Mouse (Mus musculus): ENCODE results near the gene Spi1. TPM values are rescaled to one million over a fixed set of nuclear protein-coding genes. Genes with fewer than 3 reads are reported as not detected.
A peak's percentile ranks its signal among the peaks of the same experiment; 100 is the strongest.

Gene Spi1
- polyA plus RNA-seq, 1 experiment from 2014 or later, result 1.7 TPM

DNA sequence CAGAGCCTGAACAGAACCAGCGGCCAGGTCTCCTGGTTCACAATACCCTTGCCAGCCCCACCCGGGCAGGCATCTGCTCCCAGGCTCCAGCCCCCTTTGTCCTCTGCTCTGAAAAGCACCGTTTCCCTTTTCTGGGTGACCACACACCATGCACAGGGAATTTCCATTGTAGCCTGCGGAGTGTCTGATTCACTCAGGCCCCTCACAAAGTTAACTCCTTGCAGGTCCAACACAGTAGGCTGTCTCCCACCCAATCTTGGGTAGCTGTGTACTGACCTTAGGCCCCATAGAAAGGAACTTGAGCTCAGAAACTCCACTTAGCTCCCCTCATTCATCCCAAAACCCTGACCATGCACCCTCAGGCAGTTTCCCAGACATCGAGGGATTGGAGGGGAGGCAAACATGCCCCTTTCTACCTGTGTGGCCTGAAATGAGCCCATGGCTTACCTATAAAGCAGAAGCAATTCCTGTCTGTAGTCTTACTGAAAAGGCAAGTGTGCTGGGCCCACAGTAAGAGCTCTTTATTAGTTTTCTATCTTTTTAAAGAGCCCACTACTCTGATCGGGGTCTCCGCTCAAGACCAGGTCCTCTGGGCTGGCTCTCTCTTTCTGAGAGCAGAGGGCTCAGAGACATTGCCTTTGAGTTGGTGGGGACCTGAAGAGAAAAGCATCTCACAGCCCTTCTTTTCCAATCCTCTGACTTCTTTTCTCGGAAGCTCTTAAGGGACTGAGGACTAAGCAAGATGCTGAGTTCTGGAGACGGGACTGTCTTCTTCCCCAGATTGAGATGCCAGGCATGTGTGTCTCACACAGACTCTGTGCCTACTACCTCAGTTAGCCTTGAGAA, 4.4 kb downstream of the Spi1 start:
- Histone ChIP-seq H3K9ac (replicated peaks; ENCODE audit: low read depth, low read length) (no peak overlapping the region), H3K27me3 (replicated peaks; ENCODE audit: control insufficient read depth, insufficient read depth, low read length) (no peaks in the 10 kb centered on the region), H3K4me3 (replicated peaks; ENCODE audit: low read length) (no peak overlapping the region), H3K9me3 (ENCODE audit: control insufficient read depth, low read length) (no peaks in the 10 kb centered on the region), H3K4me2 (ENCODE audit: low read length) (no peak overlapping the region), H3K36me3 (ENCODE audit: control insufficient read depth, insufficient read depth) (no peaks in the 10 kb centered on the region), H3K27ac (ENCODE audit: low read length) (no peak overlapping the region), H3K4me1 (replicated peaks; ENCODE audit: control insufficient read depth, insufficient read depth, low read length) (no peaks in the 10 kb centered on the region)
- ATAC-seq, result no peak
- 54% methylated on average over 9 of the region's 9 CpGs for WGBS

DNA sequence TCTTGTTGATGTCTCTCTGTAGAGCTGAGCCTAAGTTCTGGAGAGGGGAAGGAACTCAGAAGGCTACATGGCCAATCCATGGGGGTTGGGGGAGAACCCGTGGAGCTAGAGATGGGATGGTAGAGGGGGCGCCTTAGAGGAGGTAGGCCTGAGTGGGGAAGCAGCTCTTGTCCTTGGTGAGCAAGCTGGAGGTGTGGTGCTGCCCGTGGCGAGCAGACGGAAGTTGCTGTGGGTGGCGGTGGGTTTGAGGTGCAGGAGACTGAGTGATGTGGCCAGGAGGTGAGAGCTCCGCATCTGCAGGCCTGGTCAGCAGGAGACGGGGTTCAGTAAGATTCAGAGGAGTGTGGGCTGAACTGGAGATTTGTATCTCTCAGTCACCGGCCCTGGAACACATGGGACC, 5.3 kb downstream of the Spi1 start:
- no peak overlapping the region for H3K4me3 ChIP-seq (replicated peaks; ENCODE audit: low read length)
- ATAC-seq, result no peak
- 87% methylated on average over 9 of the region's 9 CpGs for WGBS
- H3K9me3 ChIP-seq (ENCODE audit: control insufficient read depth, low read length), result no peaks in the 10 kb centered on the region
- H3K27ac ChIP-seq (ENCODE audit: low read length), result no peak overlapping the region
- H3K9ac ChIP-seq (replicated peaks; ENCODE audit: low read depth, low read length), result no peak overlapping the region
- no peaks in the 10 kb centered on the region for H3K36me3 ChIP-seq (ENCODE audit: control insufficient read depth, insufficient read depth)
- no peaks in the 10 kb centered on the region for H3K4me1 ChIP-seq (replicated peaks; ENCODE audit: control insufficient read depth, insufficient read depth, low read length)
- no peak overlapping the region for H3K4me2 ChIP-seq (ENCODE audit: low read length)
- no peaks in the 10 kb centered on the region for H3K27me3 ChIP-seq (replicated peaks; ENCODE audit: control insufficient read depth, insufficient read depth, low read length)

DNA sequence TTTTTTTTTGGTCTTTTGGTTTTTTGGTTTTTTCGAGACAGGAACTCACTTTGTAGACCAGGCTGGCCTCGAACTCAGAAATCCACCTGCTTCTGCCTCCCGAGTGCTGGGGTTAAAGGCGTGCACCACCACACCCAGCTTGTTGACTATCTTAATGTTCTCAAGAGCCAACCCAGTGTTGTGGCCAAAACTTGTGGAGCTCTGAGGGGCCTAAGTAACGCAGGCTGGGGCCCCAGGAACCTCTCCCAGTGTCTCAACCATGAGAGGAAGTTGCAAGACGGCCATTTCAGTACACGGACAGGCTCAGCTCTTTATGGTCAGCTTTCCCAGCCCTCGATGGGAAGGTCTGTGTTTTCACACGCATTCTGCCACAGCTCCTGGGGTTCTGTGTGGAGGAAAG, 6.8 kb downstream of the Spi1 start:
- H3K4me1 ChIP-seq (replicated peaks; ENCODE audit: control insufficient read depth, insufficient read depth, low read length), result no peaks in the 10 kb centered on the region
- WGBS, result 81% methylated on average over 9 of the region's 9 CpGs
- no peak overlapping the region for H3K4me2 ChIP-seq (ENCODE audit: low read length)
- no peak overlapping the region for H3K27ac ChIP-seq (ENCODE audit: low read length)
- ATAC-seq, result no peak
- no peaks in the 10 kb centered on the region for H3K36me3 ChIP-seq (ENCODE audit: control insufficient read depth, insufficient read depth)
- no peaks in the 10 kb centered on the region for H3K27me3 ChIP-seq (replicated peaks; ENCODE audit: control insufficient read depth, insufficient read depth, low read length)
- H3K9me3 ChIP-seq (ENCODE audit: control insufficient read depth, low read length), result no peaks in the 10 kb centered on the region
- H3K4me3 ChIP-seq (replicated peaks; ENCODE audit: low read length), result no peak overlapping the region
- no peak overlapping the region for H3K9ac ChIP-seq (replicated peaks; ENCODE audit: low read depth, low read length)

- Histone ChIP-seq H3K4me3 (replicated peaks; ENCODE audit: low read length) (no peak overlapping the region), H3K27me3 (replicated peaks; ENCODE audit: control insufficient read depth, insufficient read depth, low read length) (no peaks in the 10 kb centered on the region), H3K36me3 (ENCODE audit: control insufficient read depth, insufficient read depth) (no peaks in the 10 kb centered on the region), H3K9me3 (ENCODE audit: control insufficient read depth, low read length) (no peaks in the 10 kb centered on the region), H3K9ac (replicated peaks; ENCODE audit: low read depth, low read length) (no peak overlapping the region), H3K27ac (ENCODE audit: low read length) (no peak overlapping the region), H3K4me1 (replicated peaks; ENCODE audit: control insufficient read depth, insufficient read depth, low read length) (no peaks in the 10 kb centered on the region), H3K4me2 (ENCODE audit: low read length) (no peak overlapping the region)
- no peak for ATAC-seq
- WGBS, result 73% methylated on average over 6 of the region's 6 CpGs
Measured at GRCm38 (mm10) chr2:91090208-91090607, 8.0 kb downstream of the Spi1 start.

- H3K4me1 ChIP-seq (replicated peaks; ENCODE audit: control insufficient read depth, insufficient read depth, low read length), result no peaks in the 10 kb centered on the region
- ATAC-seq, result no peak
- no peaks in the 10 kb centered on the region for H3K27me3 ChIP-seq (replicated peaks; ENCODE audit: control insufficient read depth, insufficient read depth, low read length)
- H3K9me3 ChIP-seq (ENCODE audit: control insufficient read depth, low read length), result no peaks in the 10 kb centered on the region
- no peak overlapping the region for H3K9ac ChIP-seq (replicated peaks; ENCODE audit: low read depth, low read length)
- no peak overlapping the region for H3K4me3 ChIP-seq (replicated peaks; ENCODE audit: low read length)
- WGBS, result 75% methylated on average over 6 of the region's 6 CpGs
- H3K4me2 ChIP-seq (ENCODE audit: low read length), result no peak overlapping the region
- H3K36me3 ChIP-seq (ENCODE audit: control insufficient read depth, insufficient read depth), result no peaks in the 10 kb centered on the region
- H3K27ac ChIP-seq (ENCODE audit: low read length), result no peak overlapping the region
Measured at GRCm38 (mm10) chr2:91090827-91091226, 8.6 kb downstream of the Spi1 start.

DNA sequence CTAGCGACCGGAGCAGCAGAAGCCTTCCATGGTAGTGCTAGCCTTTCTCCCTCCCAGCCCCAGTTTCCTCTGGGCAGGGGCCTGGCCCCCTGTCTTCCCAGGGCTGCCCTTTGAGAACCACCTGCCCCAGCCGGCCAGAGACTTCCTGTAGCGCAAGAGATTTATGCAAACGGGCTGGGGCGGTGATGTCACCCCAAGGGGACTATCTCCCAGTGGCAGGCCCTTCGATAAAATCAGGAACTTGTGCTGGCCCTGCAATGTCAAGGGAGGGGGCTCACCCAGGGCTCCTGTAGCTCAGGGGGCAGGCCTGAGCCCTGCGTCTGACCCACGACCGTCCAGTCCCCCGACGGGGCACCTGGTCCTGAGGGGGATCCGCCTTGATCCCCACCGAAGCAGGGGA, 14.3 kb downstream of the Spi1 start:
- Histone ChIP-seq H3K27ac (ENCODE audit: low read length) (no peak overlapping the region), H3K9ac (replicated peaks; ENCODE audit: low read depth, low read length) (no peak overlapping the region), H3K9me3 (ENCODE audit: control insufficient read depth, low read length) (no peaks in the 10 kb centered on the region), H3K27me3 (replicated peaks; ENCODE audit: control insufficient read depth, insufficient read depth, low read length) (no peaks in the 10 kb centered on the region), H3K4me3 (replicated peaks; ENCODE audit: low read length) (no peak overlapping the region), H3K4me1 (replicated peaks; ENCODE audit: control insufficient read depth, insufficient read depth, low read length) (no peaks in the 10 kb centered on the region), H3K36me3 (ENCODE audit: control insufficient read depth, insufficient read depth) (no peaks in the 10 kb centered on the region), H3K4me2 (ENCODE audit: low read length) (no peak overlapping the region)
- 77% methylated on average over 14 of the region's 14 CpGs for WGBS
- ATAC-seq, result no peak

DNA sequence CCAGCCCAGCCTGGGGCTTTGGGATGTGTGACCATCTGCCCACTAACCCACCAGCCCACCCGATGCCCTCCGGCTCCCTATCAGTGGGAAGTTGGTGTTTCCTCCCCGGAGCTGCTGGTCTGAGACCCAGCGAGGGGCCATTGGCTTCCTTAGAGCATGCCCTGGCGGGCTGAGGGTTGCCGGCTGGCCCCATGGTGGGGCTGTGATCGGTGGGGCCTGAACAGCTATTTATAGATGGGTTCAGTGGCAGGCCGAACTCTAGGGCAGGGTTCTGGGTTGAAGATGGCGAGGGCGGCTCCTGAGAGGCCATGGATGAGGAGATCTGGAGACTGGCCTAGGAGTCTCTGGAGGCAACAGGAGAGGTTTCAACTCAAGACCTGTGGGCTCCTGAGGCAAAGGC, 14.8 kb downstream of the Spi1 start:
- Histone ChIP-seq H3K9ac (replicated peaks; ENCODE audit: low read depth, low read length) (no peak overlapping the region), H3K27ac (ENCODE audit: low read length) (no peak overlapping the region), H3K36me3 (ENCODE audit: control insufficient read depth, insufficient read depth) (no peaks in the 10 kb centered on the region), H3K4me3 (replicated peaks; ENCODE audit: low read length) (no peak overlapping the region), H3K27me3 (replicated peaks; ENCODE audit: control insufficient read depth, insufficient read depth, low read length) (no peaks in the 10 kb centered on the region), H3K9me3 (ENCODE audit: control insufficient read depth, low read length) (no peaks in the 10 kb centered on the region), H3K4me1 (replicated peaks; ENCODE audit: control insufficient read depth, insufficient read depth, low read length) (no peaks in the 10 kb centered on the region), H3K4me2 (ENCODE audit: low read length) (no peak overlapping the region)
- 86% methylated on average over 10 of the region's 10 CpGs for WGBS
- no peak for ATAC-seq

GRCm38 (mm10) chr2:91098156-91098555, 16.0 kb downstream of the Spi1 start:
- no peak overlapping the region for H3K4me3 ChIP-seq (replicated peaks; ENCODE audit: low read length)
- WGBS, result 87% methylated on average over 2 of the region's 2 CpGs
- H3K4me2 ChIP-seq (ENCODE audit: low read length), result no peak overlapping the region
- H3K27ac ChIP-seq (ENCODE audit: low read length), result no peak overlapping the region
- H3K27me3 ChIP-seq (replicated peaks; ENCODE audit: control insufficient read depth, insufficient read depth, low read length), result no peaks in the 10 kb centered on the region
- no peak overlapping the region for H3K9ac ChIP-seq (replicated peaks; ENCODE audit: low read depth, low read length)
- ATAC-seq, result no peak
- H3K4me1 ChIP-seq (replicated peaks; ENCODE audit: control insufficient read depth, insufficient read depth, low read length), result no peaks in the 10 kb centered on the region
- H3K36me3 ChIP-seq (ENCODE audit: control insufficient read depth, insufficient read depth), result no peaks in the 10 kb centered on the region
- H3K9me3 ChIP-seq (ENCODE audit: control insufficient read depth, low read length), result no peaks in the 10 kb centered on the region

- Histone ChIP-seq H3K9me3 (ENCODE audit: control insufficient read depth, low read length) (no peaks in the 10 kb centered on the region), H3K27me3 (replicated peaks; ENCODE audit: control insufficient read depth, insufficient read depth, low read length) (no peaks in the 10 kb centered on the region), H3K27ac (ENCODE audit: low read length) (no peak overlapping the region), H3K36me3 (ENCODE audit: control insufficient read depth, insufficient read depth) (no peaks in the 10 kb centered on the region), H3K4me3 (replicated peaks; ENCODE audit: low read length) (no peak overlapping the region), H3K9ac (replicated peaks; ENCODE audit: low read depth, low read length) (no peak overlapping the region), H3K4me1 (replicated peaks; ENCODE audit: control insufficient read depth, insufficient read depth, low read length) (no peaks in the 10 kb centered on the region), H3K4me2 (ENCODE audit: low read length) (no peak overlapping the region)
- peak; percentile 88 for ATAC-seq
- WGBS, result 8% methylated on average over 7 of the region's 7 CpGs
Measured at GRCm38 (mm10) chr2:91101124-91101740, 19.0 kb downstream of the Spi1 start.
